Mouse (Mus musculus) megakaryocyte-erythroid progenitor cell, adult 5-6 weeks (primary cell): Measurements from ENCODE around the gene Hist1h2ab. TPM values are rescaled to one million over a fixed set of nuclear protein-coding genes. Genes with fewer than 3 reads are reported as not detected.
"Not testable (repeated sequence)": the region's sequence is repeated elsewhere in the genome, so short reads cannot be mapped to it uniquely, and the experiment has no call there.

Source experiments
- ATAC-seq: replicated peaks from 2 replicates; pipeline ENCODE4 v1.8.0; 2016; ENCODE audit warnings: mild to moderate bottlenecking, inconsistent platforms; ENCODE audit not compliant: severe bottlenecking, poor library complexity, low FRiP score, low TSS enrichment
- total RNA-seq, 2 experiments: library from RNA; stranded (forward) in 1 of 2; stranded (reverse) in 1 of 2; fragments of 200-1000, 215-1000 nt in 1 of 2; fragments of >200 nt in 1 of 2; fragmentation: Nextera tagmentation in 1 of 2; gene quantifications; 2 replicates each; pipeline ENCODE4 v1.2.3; 2014 to 2017

The Hist1h2ab gene
- total RNA-seq (2014; fragmentation: Nextera tagmentation): 69.7 and 80.3 TPM in 2 replicates
- 1,316 and 2,308 TPM in 2 replicates for total RNA-seq (2017)

- peak; percentile 60 for ATAC-seq
These were observed at the start of gene Hist1h2ab for GRCm38 (mm10) chr13:23750839-23751477. Hist1h2ab (plus strand) TSS chr13:23751126.

GRCm38 (mm10) chr13:23702220-23702619 is 48.7 kb upstream of the Hist1h2ab start:
- ATAC-seq: no peak

GRCm38 (mm10) chr13:23702801-23703200 is 48.1 kb upstream of the Hist1h2ab start:
- ATAC-seq: not testable (repeated sequence)

GRCm38 (mm10) chr13:23705751-23706356 is 45.1 kb upstream of the Hist1h2ab start:
- ATAC-seq: no peak

- ATAC-seq: no peak
These were observed 44.2 kb upstream of the Hist1h2ab start for GRCm38 (mm10) chr13:23706771-23707170.

- ATAC-seq: no peak
These were observed 42.9 kb upstream of the Hist1h2ab start for GRCm38 (mm10) chr13:23708041-23708440.

- no peak for ATAC-seq
These were observed 42.3 kb upstream of the Hist1h2ab start for GRCm38 (mm10) chr13:23708654-23709053.

GRCm38 (mm10) chr13:23709714-23710373 is 41.1 kb upstream of the Hist1h2ab start:
- no peak for ATAC-seq

- peak; percentile 73 for ATAC-seq
These were observed 40.4 kb upstream of the Hist1h2ab start, which contains the start of gene Hfe for GRCm38 (mm10) chr13:23710374-23711089. Hfe (minus strand) TSS chr13:23710854.

GRCm38 (mm10) chr13:23716261-23717042 is 34.5 kb upstream of the Hist1h2ab start:
- no peak for ATAC-seq

- no peak for ATAC-seq
These were observed 33.8 kb upstream of the Hist1h2ab start for GRCm38 (mm10) chr13:23717176-23717575.

GRCm38 (mm10) chr13:23717593-23718245 is 33.2 kb upstream of the Hist1h2ab start:
- not testable (repeated sequence) for ATAC-seq

- ATAC-seq: peak; percentile 52; the same call in 1 of the 2 replicates
These were observed 26.7 kb upstream of the Hist1h2ab start for GRCm38 (mm10) chr13:23724239-23724638.

GRCm38 (mm10) chr13:23725213-23725612 is 25.7 kb upstream of the Hist1h2ab start:
- ATAC-seq: no peak

GRCm38 (mm10) chr13:23728472-23729191 is 22.3 kb upstream of the Hist1h2ab start:
- no peak for ATAC-seq

- ATAC-seq: no peak
These were observed 21.8 kb upstream of the Hist1h2ab start for GRCm38 (mm10) chr13:23729192-23729525.

- ATAC-seq: no peak
These were observed 21.2 kb upstream of the Hist1h2ab start for GRCm38 (mm10) chr13:23729706-23730105.

GRCm38 (mm10) chr13:23730479-23730878 is 20.4 kb upstream of the Hist1h2ab start:
- no peak for ATAC-seq
